7 mouse cellular contexts compared by ENCODE assay signal in genomic region chr5:140091601-140092000, GRCm38 (mm10).
DNase-seq lines count a peak whose midpoint lies in the region; ATAC-seq lines count a peak whose summit lies in the region.

No protein-coding gene starts in this region.

- H3K9ac ChIP-seq in hindbrain, embryonic 15.5 days: no peak overlapping the region
- H3K9ac ChIP-seq in lung, embryonic 16.5 days (ENCODE audit: low read length): no peak overlapping the region

- peaks cover 44% of the 10 kb centered on the region for H3K4me1 ChIP-seq in hindbrain, embryonic 15.5 days (replicated peaks)
- peaks cover 7% of the 10 kb centered on the region; the same call in 1 of the 2 replicates for H3K4me1 ChIP-seq in lung, embryonic 16.5 days (replicated peaks; ENCODE audit: control insufficient read depth, insufficient read depth, low read length)

- no peak overlapping the region for H3K4me2 ChIP-seq in hindbrain, embryonic 15.5 days
- H3K4me2 ChIP-seq in lung, embryonic 16.5 days (ENCODE audit: low read depth, low read length): no peak overlapping the region

- no peak overlapping the region for H3K4me3 ChIP-seq in hindbrain, embryonic 15.5 days
- H3K4me3 ChIP-seq in lung, embryonic 16.5 days (ENCODE audit: low read length): no peak overlapping the region

- H3K27me3 ChIP-seq in hindbrain, embryonic 15.5 days: no peaks in the 10 kb centered on the region
- H3K27me3 ChIP-seq in lung, embryonic 16.5 days (ENCODE audit: control insufficient read depth, insufficient read depth, low read depth, low read length): no peaks in the 10 kb centered on the region

- no peaks in the 10 kb centered on the region for H3K9me3 ChIP-seq in hindbrain, embryonic 15.5 days
- no peaks in the 10 kb centered on the region for H3K9me3 ChIP-seq in lung, embryonic 16.5 days (ENCODE audit: control insufficient read depth, low read length)

- H3K36me3 ChIP-seq in hindbrain, embryonic 15.5 days: no peaks in the 10 kb centered on the region
- H3K36me3 ChIP-seq in lung, embryonic 16.5 days (ENCODE audit: control insufficient read depth, insufficient read depth, low read length): no peaks in the 10 kb centered on the region

- ATAC-seq in cerebellum, adult (ENCODE audit: insufficient number of reproducible peaks, low FRiP score, low TSS enrichment): peak; percentile 66
- peak; percentile 70 for ATAC-seq in hindbrain, embryonic 15.5 days (ENCODE audit: low FRiP score, low read depth)
- ATAC-seq in lung, embryonic 16.5 days (ENCODE audit: low read depth): peak; percentile 93
- no peak for ATAC-seq in erythroid progenitor cell, adult 5-6 weeks (replicated peaks; ENCODE audit: low FRiP score, poor library complexity, severe bottlenecking)

- WGBS in hindbrain, embryonic 15.5 days: 46% methylated on average over 11 of the region's 11 CpGs
- 56% methylated on average over 11 of the region's 11 CpGs for WGBS in lung, embryonic 16.5 days

- DNase-seq in cerebellum, adult 9-11 months: peak; percentile 81
- DNase-seq in kidney, postnatal 10 days: no peak
- no peak for DNase-seq in spleen, postnatal 4 days (ENCODE audit: low spot score in 2 of 2)

- peak overlapping the region; percentile 52 for H3K27ac ChIP-seq in hindbrain, embryonic 15.5 days (replicated peaks)
- H3K27ac ChIP-seq in lung, embryonic 16.5 days (ENCODE audit: low read length): peak overlapping the region; percentile 15; the same call in 1 of the 2 replicates
